In the genomic region with DNA sequence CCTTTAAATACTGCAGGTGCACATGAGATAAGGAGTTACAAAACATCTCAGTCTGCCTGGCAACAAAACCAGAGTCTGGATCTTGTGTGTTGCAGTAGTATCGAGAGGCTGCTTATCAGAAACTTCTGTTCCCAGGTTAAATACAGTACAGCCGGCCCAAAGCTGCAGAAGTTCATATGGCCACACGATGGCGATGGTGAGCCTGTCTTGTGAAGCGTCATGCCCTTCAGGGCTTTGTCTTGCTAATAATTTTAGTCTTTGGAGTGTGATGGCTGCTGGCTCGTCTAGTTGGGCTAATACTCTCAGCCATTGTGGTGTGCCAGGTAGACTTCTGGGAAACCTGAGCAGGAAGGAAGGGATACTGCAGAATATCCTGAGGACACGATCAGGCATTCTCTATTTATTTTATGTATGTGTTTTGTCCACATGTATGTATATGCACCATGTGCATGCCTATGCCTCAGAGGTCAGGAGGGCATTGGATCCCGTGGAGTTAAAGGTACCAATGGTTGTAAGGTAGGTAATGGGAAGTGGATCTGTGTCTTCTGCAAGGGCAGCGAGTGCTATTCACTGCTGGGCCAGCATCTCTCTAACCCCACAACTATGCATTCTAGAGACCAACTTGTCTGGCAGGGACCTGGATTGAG, we compare ENCODE assay signal across 8 mouse cellular contexts. TPM values are rescaled to one million over a fixed set of nuclear protein-coding genes. Genes with fewer than 3 reads are reported as not detected.
DNase-seq lines count a peak whose midpoint lies in the region; ATAC-seq lines count a peak whose summit lies in the region.
"Had no signal": no experiment of that assay in that cellular context is flagged by ENCODE, and none has a peak within 500 bp of the region (broad histone marks: within the 10 kb centered on the region; RNA-seq: fewer than 3 reads in every experiment).

No protein-coding gene starts in this region.

- peak; percentile 93 for DNase-seq in ES-CJ7 (ENCODE audit: low read depth, low spot score)
- DNase-seq in adrenal gland, adult 18-20 months (ENCODE audit: low spot score in 2 of 2), result peak; percentile 53 to 60
- DNase-seq in embryo, embryonic 10 days (ENCODE audit: low spot score), result peak; percentile 92
- peak; percentile 21 for DNase-seq in large intestine, adult 2 months (ENCODE audit: low read depth, low spot score)
- DNase-seq in lung, postnatal 10 days, result peak; percentile 65
- peak; percentile 51 for DNase-seq in retina, adult 2 months (ENCODE audit: low read depth, low spot score)
- DNase-seq: liver, embryonic 13.5 days had no signal

- WGBS in large intestine, adult 2 months, result 23% methylated on average over 9 of the region's 9 CpGs

- peak; percentile 80 to 85 for ATAC-seq in hematopoietic stem cell, adult 5-6 weeks (replicated peaks in 1 of 2; ENCODE audit: insufficient read depth in 1 of 2, low FRiP score in 2 of 2, low TSS enrichment in 1 of 2, low read depth in 1 of 2, poor library complexity in 2 of 2, severe bottlenecking in 2 of 2)

RNA-seq across cellular contexts. Expression of a gene that starts 29.4 kb away (rescaled TPM):
- total RNA-seq in adrenal gland, adult 18-20 months (2021), result not detected
- total RNA-seq in hematopoietic stem cell, adult 5-6 weeks (2017), result not detected in 2 replicates
- polyA plus RNA-seq in large intestine, adult 2 months (2012; rRNA removed), result not detected in 2 replicates
- polyA plus RNA-seq: liver, embryonic 13.5 days had no signal

Comparison
In these comparisons a context has a peak if more than half of its experiments do, and no peak if none do; other contexts are left out.
1. Peak in every context shown above with its lines: DNase-seq and ATAC-seq.
2. DNase-seq: peak in every context shown above with its lines; median percentile 93 in ES-CJ7; 92 in embryo, embryonic 10 days; 65 in lung, postnatal 10 days; 56 in adrenal gland, adult 18-20 months; 51 in retina, adult 2 months; 21 in large intestine, adult 2 months.